Mouse (Mus musculus): ENCODE results near the gene Jarid2.

The Jarid2 gene

DNA sequence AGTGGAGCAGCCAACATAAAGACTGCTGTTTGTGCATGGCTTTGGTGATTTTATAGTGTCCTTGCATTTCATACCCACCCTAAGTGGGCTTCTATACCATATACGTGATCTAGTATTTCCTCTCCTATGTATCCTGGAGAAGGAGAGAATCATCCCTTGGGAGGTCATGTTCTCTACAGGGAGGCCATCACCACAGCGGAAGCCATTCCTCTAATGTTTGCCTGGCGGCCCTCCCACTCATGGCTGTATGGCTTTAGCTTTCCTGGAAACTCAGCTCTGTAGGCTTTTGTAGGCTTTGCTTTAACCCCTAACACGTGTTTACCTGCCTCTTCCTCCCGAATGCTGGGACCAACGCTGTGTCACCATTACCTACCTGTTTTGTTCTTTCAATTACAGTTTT, 108.2 kb downstream of the Jarid2 start:
- peak; percentile 57 for DNase-seq (ENCODE audit: low read depth, low spot score)

DNA sequence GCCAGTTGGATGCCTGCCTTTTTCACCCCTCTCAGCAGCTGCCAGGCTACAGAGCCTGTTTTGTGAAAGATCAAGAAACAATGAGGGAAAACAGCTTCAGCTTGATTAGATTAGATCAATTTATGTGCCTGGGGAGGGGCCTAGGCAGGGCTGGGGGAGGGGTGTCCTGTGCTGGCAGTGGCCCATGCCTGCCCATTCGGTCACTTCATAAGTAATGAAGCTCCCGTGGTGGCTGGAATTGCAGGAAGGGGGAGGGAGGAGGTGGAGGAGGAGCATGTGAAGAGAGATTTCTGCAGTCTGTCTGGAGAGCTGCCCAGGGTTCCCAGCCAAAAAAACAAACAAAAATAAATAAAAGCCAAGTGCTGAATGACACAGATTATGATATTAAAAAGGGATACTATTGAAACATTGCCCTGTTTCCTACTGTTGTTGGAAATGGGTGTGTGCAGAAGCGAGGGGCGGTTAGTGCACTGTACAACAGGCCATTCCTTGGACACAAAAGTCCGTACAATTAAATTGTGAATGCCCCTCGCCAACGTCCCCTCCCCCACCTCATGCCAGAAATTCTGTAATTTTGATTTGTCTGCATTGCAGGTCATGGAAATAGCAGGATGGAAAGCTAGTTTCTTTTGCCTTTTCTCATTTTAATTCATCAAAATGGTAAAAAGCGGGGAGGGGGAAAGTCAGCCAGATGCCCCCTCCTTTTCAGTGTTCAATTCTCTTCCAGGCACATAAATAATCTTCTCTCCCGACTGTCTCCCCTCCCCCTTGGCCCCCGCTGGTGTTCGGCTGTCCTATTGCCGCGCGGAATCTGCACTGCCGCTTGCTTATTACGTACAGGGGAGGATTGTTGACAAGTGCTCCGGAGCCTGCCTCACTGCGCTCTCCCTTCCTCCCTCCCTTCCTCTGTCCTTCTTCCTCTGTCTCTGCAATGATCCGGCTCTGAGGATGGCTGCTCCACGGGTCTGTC, 110.9 kb downstream of the Jarid2 start:
- peak; percentile 63 for DNase-seq (ENCODE audit: low read depth, low spot score)

DNA sequence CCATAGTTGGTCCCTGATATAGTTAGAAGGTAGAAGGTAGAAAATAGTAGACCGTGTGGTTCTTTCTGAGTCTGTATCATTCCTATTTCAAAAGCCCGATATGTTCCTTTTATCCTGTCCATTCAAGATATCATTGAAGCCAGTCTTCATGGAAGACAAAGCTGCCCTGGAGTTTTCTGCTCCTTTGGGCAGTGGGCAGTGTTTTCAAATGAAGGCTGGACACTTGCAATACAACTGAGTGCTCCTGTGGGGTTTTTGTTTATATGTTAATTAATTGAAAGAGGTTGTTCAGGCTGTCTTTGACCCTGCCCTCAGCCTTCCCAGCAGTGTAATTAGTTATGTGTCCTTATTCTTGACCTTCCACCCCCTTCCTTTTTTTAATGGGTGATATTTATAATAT, 122.2 kb downstream of the Jarid2 start:
- DNase-seq (ENCODE audit: low read depth, low spot score): peak; percentile 53

DNA sequence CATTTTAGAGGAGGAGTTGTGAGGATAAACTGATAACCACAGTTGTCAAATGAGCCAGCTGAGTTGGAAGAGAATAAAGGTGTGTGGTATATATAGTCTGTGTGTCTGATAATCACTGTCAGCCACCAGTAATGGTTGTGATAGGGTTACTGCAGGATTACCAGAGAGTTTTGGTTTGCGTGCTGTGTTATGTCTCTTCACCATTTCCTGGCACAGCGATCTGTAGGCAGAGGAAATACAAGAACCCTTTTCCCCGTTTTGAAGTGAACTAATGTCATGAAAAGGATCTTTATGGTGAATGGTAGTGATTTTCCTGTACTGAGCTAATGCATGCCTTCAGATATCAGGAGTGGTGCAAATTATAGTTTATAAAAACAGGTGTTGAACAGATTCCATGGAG, 122.8 kb downstream of the Jarid2 start:
- no peak for DNase-seq (ENCODE audit: low read depth, low spot score)

DNA sequence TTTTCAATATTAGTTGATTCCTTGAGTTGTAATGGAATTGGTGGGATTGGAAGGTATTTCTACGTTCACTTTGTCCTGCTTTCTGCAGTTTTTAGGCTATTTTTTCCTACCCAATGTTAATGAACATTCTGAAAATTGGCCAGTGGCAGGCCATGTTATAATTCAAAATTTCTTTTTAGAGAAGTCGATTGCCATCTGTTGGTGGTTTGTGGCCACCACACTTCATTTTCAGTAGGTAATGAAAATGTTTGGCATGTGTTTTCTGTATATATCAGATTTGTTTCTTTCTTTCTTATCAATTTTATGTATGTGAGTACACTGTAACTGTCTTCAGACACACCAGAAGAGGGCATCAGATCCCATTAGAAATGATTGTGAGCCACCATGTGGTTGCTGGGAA, 136.3 kb downstream of the Jarid2 start:
- DNase-seq (ENCODE audit: low read depth, low spot score): no peak

DNA sequence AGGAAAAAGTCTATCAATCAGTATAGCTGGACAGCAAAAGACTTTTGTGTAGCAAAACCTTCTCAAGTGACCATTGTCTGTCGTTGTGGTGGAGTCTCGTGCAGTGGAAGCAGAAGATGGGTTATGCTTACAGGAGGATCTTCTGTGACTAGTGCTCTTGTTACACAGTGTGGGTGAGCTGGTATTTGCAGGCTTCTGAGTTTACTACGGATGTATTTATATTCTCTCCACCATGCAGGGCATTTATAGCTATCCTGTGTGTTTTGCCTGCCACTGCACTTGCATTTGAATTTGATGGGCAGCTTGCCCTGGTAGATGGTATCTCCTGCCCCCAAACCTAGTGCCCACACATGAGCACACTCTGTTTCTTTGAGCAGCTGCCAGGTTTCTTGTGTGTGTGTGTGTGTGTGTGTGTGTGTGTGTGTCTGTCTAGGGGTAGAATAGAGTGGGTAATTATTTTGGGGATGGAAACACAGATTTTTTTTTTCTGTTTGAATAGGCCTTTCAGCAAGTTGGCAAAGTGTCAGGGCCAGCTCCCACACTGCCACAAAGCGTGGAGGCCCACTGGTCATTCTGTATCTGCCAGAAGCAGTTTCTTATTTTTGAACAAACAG, 138.9 kb downstream of the Jarid2 start:
- DNase-seq (ENCODE audit: low read depth, low spot score): no peak

DNA sequence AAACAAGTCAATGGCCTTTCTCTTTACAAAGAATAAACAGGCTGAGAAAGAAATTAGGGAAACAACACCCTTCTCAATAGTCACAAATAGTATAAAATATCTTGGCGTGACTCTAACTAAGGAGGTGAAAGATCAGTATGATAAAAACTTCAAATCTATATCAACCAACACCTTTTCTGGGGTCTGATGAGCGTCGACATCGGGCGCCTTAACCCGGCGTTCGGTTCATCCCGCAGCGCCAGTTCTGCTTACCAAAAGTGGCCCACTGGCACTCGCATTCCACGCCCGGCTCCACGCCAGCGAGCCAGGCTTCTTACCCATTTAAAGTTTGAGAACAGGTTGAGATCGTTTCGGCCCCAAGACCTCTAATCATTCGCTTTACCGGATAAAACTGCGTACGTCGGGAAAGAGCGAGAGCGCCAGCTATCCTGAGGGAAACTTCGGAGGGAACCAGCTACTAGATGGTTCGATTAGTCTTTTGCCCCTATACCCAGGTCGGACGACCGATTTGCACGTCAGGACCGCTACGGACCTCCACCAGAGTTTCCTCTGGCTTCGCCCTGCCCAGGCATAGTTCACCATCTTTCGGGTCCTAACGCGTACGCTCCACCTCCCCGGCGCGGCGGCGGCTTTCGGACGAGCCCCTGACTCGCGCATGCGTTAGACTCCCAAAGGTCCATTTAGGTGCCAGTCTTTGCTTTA, 140.3 kb downstream of the Jarid2 start:
- peak; percentile 98 for DNase-seq (ENCODE audit: low read depth, low spot score)

DNA sequence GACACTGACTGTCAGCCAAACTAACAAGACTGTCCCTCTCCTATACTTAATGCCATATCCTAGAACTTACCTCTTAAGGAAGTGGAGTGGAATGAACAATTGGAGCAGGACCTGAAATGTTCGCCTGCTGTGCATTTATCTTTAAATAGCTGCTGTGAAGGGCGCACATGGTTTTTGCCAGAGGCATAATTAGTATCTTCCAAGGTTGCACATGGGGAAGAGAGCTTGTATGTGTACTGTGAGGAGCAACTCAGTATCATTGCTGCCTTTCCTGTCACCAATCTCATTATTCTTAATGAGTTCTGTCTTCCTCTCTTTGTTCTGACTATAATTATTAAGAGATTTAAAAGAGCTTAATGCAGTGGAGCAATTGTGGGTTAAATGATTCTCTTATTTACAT, 147.5 kb downstream of the Jarid2 start:
- DNase-seq (ENCODE audit: low read depth, low spot score): no peak

DNA sequence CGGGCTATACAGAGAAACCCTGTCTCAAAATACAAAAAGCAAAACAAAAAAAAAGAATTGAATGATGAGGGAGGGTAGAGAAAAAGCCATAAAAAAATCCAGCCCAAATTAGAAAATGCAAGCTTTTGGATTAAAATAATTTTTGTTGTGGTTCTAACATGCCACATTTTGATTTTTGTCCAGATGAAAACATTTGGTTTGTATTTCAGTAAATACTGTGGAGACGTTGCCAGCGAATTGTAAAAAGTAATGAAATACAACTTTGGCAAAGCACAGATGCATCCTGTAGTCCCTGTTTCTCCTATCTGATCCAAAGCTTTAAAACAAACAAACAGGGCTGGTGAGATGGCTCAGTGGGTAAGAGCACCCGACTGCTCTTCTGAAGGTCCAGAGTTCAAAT, 151.7 kb downstream of the Jarid2 start:
- DNase-seq (ENCODE audit: low read depth, low spot score): no peak

DNA sequence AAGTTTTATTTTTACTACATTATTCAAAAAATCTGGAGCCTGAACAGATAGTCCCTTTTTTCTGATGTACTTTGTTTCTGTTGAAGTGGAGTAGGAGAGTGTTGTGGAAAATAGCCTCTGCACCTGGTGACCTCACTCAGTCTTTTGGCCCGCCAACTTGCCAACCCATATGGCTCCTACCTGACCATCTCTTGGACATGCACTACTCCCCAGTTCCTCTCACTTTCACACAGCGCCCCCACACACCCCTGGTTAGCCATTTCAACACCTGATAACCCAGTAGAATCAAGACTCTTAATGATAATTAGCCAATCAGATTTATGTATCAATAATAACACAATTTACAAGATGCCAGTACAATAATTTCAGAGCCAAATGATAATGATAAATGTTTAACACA, 156.9 kb downstream of the Jarid2 start:
- no peak for DNase-seq (ENCODE audit: low read depth, low spot score)

DNA sequence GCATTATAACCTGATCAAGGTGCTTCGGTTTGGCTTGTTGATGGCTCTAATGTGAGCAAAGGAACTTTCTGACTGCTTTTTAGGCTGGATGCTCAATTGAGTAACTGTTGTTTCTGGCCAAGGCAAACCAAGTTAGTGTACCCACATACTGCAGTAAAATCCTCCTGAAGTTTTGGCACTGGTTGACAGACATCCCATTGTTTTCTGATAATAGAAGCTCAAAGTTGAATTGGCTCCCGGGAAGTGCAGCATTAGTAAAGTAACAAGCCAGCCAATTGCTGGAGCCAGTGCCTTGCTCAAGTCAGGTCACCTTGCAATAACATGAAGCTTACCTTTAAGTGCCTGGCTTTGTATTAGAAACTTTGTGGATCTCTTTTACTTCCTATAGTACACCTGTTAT, 161.3 kb downstream of the Jarid2 start:
- no peak for DNase-seq (ENCODE audit: low read depth, low spot score)

DNA sequence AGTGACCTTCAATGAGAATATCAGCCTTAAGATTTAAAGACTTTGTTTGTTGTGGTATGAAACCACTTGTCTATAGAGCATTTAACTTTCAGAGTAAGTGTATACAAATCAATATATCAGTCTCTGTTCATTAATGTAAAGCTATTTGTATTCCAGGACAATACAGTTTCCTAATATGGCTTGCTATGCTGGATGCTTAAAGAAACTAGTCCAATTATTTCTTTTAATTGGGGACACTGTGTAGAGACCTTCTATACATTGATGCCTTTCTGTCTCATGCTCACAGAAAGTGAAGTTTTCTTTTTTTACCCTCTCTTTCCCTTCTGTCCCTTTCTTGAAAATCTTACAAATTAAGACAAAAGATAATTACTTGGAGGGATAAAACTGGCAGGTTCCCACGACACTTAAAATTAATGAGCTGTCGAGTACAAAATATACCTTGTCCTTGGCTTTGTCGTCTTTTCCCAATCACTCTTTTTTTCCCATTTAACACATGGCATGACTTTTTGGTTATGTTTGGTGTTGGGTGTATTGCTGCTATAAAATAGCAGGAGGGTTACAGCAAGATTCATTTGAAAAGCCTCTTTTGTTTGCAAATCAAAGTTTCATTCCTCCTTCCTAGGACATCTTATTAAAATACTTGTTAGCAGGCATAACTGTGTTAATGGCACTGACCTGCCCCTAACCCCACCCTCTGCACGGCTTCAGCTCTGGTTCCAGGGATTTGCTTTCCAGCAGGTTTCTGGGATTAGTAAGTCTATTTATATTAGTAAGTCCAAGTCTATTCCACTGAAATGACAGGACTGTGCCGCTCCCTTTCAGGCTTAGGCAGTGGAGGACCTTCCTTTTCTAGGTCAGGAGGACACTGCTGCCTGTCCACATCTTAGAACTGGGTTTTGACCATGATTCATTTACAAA, 162.8 kb downstream of the Jarid2 start:
- DNase-seq (ENCODE audit: low read depth, low spot score): no peak

DNA sequence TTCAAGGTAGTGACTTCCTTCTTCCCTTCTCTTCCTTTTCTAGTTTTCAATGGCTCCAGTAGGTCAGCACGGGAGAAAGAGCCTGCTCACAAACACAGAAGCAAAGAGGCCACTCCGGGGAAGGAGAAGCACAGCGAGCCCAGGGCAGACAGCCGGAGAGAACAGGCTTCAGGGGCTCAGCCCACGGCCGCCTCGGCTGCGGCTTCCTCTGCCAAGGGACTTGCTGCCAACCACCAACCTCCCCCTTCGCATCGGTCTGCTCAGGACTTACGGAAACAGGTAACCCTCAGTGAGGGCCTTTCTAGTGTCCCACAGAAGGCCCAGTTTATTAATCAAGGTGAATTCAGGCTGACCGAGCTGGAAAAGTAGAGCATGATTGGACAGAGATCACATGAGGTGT, 166.9 kb downstream of the Jarid2 start:
- no peak for DNase-seq (ENCODE audit: low read depth, low spot score)

DNA sequence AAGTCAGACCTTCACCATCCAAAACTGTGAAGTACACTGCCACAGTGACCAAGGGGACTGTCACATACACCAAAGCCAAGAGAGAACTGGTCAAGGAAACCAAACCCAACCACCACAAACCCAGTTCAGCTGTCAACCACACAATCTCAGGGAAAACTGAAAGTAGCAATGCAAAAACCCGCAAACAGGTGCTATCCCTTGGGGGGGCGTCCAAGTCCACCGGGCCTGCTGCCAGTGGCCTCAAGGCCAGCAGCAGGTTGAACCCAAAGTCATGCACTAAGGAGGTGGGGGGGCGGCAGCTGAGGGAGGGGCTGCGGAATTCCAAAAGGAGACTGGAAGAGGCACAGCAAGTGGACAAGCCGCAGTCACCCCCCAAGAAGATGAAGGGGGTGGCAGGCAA, 173.0 kb downstream of the Jarid2 start:
- no peak for DNase-seq (ENCODE audit: low read depth, low spot score)

DNA sequence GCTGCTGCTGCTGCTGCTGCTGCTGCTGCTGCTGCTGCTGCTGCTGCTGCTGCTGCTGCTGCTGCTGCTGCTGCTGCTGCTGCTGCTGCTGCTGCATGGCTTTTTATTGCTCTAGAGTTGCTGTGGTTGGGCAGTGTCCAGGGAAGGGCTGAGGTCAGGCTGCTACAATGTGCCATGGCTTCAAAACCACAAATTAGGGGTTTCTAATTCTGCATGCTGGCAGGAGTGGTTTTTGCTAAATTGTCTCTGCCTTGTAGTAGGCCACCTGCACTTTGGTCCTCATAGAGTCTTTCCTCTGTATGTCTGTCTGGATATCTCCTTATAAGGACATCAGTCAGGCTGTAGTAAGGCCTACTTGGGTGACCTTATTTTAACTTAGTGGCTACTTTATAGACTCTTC, 174.1 kb downstream of the Jarid2 start:
- DNase-seq (ENCODE audit: low read depth, low spot score): no peak

DNA sequence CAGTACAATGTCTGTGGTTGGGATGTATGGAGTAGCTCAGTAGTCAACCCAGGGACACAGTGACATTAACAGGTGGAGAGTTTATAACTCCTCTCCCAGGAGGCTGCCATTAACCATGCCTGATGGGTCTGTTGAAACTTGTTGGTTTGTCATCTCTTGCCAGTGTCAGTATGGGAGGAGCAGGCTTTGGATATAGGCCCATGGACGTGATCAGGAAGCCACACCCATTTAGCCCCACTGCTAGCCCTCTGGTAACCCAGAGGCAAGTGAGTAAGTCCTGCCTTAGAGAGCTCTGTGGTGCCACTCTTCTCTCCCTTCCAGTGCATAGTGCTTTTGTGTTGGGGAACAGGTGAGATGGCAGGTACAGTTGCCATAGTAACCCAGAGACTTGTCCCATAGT, 175.0 kb downstream of the Jarid2 start:
- DNase-seq (ENCODE audit: low read depth, low spot score): peak; percentile 33

DNA sequence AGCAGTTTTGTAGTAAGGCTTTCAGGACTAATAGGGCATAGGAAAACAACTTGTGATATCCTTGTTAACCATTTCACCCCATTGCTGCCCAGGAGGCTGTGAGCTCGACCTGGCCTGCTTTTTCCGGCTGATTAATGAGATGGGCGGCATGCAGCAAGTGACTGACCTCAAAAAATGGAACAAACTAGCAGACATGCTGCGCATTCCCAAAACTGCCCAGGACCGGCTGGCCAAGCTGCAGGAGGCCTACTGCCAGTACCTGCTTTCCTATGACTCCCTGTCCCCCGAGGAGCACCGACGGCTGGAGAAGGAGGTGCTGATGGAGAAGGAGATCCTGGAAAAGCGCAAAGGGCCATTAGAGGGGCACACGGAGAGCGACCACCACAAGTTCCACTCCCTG, 176.9 kb downstream of the Jarid2 start:
- no peak for DNase-seq (ENCODE audit: low read depth, low spot score)

DNA sequence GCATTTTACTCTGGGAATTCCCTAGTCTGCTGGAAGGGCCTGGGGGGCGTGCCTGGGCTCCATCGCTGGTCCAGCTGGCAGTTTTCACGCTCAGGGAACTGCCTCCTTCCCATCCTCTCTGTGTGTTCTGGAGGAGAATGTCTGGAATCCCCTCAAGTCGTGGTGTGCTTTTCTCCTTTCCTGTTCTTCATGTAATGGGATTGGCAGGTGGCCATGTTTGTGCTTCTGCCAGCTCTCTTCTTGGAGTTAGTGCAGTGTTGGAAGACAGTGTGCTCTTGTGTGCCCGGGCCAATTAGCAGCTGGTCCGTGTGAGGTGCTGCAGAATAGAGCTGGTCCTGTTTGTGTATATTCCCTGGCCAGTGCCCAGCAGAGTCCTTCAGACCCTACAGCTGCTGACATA, 178.4 kb downstream of the Jarid2 start:
- no peak for DNase-seq (ENCODE audit: low read depth, low spot score)

DNA sequence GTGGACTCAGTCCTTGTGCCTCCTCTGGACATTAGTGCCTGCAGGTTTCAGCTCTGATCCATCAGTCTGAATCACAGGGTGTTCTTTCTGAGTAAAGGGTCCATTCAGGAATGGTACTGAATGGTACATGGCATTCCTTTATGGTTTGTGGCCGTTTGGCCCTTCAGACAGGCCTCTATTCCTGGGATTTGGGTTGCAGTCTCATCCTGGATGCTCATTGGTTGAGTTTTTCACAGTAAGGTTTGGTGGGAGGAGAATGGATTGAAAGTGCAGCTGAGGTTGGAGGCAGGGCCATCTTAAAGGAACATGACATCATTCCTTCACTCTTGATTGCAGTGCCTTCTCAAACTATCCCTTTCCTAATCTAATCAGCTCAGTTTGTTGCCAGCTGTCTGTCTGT, 179.5 kb downstream of the Jarid2 start:
- peak; percentile 43 for DNase-seq (ENCODE audit: low read depth, low spot score)

DNA sequence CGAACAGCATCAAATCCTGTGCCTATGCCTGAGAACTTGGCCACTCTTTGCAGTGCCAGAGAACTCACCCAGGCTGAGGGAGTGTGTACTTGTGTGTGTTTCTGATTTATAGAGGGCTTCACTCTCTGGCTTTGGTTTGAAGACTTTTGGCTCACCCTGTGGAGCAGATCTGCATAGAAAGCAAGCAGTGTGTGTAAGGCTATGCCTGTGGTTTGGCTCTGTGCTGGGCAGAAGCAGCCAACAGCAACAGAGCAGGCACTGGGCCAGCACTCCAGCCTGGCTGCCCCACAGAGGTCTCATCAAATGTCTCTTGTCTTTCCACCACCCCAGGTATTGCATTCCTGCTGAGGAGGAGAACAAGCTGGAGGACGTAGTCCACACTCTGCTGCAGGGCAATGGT, 183.6 kb downstream of the Jarid2 start:
- DNase-seq (ENCODE audit: low read depth, low spot score): no peak

DNA sequence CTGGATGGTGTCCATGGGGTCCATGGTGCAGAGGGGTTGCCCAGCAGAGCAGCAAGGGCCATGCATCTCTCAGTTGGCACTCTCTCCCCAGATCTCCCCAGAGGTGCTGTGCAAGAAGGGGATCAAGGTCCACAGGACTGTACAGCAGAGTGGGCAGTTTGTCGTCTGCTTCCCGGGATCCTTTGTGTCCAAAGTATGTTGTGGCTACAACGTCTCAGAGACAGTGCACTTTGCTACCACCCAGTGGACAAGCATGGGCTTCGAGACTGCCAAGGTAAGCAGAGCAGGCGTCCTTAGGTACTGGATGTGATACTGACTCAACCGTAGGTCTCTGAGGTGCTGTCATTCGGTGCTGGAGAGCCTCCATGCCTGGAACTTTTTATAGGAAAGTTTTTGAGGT, 184.3 kb downstream of the Jarid2 start:
- no peak for DNase-seq (ENCODE audit: low read depth, low spot score)

DNA sequence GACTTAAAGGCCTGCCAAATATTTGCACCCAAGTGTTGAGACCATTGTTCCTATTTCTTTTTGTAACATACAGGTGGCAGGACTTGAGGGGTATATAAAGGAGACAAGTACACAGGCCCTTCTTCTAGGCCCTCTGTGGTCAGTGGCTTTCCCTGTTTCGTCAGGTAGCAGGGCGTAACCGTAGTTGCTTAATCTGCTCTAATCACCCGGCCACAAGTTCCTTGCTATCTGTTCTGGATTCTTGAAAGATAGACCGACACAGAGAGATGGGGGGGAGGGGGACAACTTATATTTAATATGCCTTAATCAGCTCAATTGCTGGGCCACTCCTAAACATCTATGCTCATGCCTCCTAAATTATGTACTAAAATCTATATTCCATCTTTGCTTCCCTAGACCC, 186.1 kb downstream of the Jarid2 start:
- no peak for DNase-seq (ENCODE audit: low read depth, low spot score)
